Mouse (Mus musculus) c-Kit-negative CD71-positive TER-119-positive erythroid progenitor cells, embryonic 14.5 days (primary cell): ENCODE data around the gene Rabep2.

ENCODE experiments used
- DNase-seq: peaks from one replicate; pipeline ENCODE4 v3.0.0-alpha.2; 2013; ENCODE audit warnings: low read depth, low spot score

Rabep2 gene

DNA sequence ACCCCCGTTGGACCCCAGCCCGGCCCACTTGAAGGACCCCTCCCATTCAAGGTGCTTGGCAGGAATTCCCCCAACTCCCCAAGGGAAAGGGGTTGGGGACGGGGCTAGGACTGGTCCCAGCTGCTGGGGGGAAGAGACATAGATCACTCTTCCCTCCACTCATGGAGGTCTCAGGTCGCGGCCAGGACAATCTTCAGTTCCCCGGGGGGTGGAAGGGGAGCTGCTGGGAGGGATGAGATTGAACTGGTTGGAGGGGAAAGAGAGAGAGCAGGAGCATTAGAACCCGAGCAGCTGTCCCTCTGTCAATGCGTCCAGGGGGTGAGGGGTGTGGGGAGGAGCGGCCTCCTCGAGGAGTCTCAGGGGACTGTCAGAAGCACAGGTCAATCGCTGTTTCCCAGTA lies 63.4 kb downstream of the Rabep2 start:
- no peak for DNase-seq

DNA sequence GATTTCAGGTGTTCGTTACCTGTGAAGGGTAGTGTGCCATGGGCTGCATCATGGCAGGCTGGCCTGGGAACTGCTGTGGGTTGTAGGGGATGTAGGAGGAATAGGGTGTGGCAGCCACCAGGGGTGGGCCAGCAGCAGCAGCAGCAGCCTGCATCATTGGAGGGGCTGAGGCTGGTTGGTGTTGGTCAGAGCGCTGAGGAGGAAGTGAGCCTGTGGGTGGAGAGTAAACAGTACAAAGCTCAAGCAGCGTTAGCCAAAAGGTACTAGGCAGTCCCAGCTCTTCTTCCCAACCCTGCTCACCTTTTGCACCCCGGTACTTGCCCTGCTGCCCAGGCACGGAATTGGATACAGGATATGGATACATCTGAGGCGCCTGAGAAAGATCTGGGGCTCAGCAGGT lies 65.6 kb downstream of the Rabep2 start:
- DNase-seq: no peak

DNA sequence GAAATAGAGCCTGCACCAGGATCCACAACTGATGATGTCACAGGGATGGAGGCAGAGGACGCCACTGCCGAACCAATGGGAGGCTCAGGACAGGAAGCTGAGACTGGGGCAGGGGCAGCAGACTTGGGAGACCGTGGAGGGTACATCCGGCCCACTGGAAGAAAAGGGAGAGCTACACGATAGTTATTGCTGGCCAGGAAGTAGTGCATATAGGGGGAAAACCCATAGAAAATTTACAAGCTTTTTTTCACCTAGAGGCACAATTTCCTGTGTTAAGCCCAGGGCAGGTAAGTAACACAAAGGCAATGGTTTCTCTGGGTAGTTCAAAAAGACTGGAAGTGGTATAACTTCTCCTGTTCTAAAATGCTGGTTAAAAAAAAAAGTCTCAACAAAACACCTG lies 67.9 kb downstream of the Rabep2 start:
- no peak for DNase-seq

DNA sequence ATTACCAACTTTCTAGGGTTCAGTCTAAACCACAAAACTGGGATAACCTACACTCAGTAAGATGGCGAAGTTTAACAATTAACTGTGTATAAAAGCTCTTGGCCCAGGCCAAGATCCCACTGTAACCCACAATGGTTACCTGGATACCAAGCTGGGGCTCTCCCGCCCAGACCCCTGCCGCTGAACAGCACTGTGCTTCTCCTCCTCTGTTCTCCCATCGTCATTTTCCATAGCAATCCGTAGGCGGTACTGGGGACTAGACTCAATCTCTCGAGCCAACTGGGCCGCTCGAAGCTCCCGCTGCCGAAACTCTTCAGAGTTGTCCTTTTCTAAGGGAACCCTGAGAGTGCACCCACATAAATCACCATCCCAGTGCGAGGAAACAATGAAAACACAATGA lies 69.4 kb downstream of the Rabep2 start:
- DNase-seq: no peak
